Mouse (Mus musculus): ENCODE measurements around the gene Plcxd3.

Gene Plcxd3

GRCm38 (mm10) chr15:4375423-4376220 lies at the start of gene Plcxd3:
Gene Plcxd3 (plus strand): TSS chr15:4375491.
- no peak for DNase-seq

- DNase-seq: no peak
Measured at GRCm38 (mm10) chr15:4331867-4332266, 43.4 kb upstream of the Plcxd3 start.

- DNase-seq: no peak
Measured at GRCm38 (mm10) chr15:4341620-4342019, 33.7 kb upstream of the Plcxd3 start.

DNA sequence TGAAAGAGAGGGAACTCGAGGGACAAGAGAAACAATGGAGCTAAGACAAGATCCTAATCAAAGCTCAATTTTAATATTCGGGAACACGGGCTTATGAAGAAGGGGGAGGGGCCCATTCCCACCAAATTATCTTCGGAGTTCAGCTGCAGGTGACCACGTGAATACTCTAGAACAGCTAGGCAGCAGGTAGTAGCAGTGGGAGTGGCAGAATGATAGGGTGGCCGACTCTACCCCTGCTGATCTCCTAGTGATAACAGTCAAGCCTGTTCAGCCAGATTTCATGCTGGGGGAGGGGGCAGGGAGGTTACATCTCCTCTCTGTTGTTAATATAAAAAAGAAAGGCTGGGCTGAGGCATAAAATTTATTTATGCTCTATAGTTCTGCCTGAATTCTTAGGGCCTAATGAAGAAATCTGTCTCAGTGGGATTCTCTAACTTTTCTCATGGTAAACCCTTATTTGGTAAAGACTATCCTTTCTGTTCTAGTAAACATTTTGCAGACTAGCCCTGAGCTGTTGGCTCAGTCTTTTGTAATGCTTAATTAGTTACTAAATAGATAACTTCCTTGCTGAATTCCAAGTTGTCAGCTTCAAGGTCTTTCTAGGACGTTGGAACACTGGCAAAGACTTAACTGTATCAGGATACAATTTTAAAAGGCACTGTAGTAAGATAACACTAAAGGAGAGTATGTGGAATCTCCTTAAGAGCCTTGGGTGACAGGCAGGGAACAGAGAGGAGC lies 26.3 kb upstream of the Plcxd3 start:
- DNase-seq: no peak

DNA sequence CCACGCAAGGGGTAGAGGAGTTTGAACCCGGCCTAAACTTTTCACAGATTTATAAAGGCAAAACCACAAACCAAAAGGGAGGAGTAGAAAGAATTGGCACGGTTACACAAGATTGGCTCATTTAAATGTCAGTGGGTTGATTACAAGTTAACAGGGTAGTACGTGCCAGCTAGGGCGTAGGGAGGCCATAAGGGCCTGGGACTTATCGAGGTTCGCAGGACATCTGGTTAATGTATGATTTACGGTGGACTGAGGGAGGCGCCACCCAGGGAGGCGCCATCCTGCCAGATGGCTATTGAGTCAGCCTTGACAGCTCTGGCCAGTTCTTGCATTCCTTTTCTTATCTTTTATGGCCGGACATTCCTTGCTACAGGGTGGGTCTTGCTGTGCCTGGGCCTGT lies 18.9 kb upstream of the Plcxd3 start:
- DNase-seq: no peak

GRCm38 (mm10) chr15:4357706-4358105 lies 17.6 kb upstream of the Plcxd3 start:
- no peak for DNase-seq

GRCm38 (mm10) chr15:4367801-4368200 lies 7.5 kb upstream of the Plcxd3 start:
- no peak for DNase-seq

DNA sequence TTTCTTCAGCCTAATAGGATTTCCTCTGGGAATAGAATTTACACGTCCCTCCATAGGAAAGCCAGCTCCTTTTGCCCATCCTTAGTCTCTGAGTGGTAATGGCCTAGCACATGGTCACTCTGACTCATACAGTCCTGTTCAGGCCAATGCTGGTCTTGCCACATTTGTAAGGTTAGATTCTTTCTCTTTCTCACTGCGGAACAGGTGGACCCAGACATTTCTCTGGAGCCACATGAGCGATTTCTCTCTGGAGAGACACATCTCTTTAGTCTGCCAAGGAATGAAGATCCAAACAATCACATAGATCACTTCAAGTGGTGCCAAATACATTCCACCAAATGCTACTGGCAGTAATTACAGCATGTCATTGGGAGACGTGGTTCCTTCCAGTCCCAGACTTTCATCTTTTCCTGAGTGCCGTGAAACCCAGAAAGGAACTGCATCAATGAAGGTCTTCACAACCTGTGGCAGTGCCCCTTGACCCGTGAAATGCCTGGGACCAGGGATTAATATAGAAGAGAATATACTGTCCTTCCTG lies 769 bp upstream of the Plcxd3 start:
- DNase-seq: no peak

DNA sequence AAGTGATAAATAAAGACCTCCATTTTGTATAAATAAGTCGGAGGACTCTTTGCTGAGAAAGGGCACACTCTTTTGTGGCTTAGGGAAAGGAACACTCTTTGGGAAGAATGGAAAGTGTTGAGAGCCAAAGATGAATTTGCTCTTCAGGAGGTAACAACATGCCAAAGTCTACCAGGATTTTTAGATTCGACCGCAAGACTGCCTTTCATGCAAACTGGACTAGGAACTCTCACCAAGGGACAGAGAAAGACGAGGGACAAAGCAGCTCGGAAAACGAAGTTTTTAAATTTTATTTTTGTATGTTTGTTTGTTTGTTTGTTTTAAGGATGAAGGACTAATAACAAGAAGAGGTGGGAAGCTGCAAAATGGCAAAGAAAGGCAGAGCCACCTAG lies 264 bp upstream of the Plcxd3 start:
- DNase-seq: no peak

DNA sequence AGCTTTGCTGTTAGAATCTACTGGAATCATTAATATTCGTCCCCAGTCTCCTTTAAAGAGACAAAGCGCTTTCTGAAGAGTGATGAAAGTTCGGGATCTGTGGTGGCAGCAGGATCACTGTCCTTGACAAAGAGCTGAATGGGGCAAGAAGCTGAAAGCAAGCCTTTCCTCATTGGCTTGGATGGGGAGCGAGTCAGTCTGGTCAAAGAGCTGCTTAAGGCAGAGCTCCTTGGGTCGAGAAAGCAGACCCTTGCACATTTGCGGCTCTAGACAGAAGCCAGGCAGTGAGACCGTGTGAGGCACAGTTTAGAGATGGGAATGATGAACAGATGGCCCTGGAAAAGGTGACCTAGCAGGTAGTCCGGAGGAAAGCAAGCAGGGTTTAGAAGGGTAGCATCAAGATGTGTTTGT lies 935 bp downstream of the Plcxd3 start:
- DNase-seq: no peak

GRCm38 (mm10) chr15:4378766-4379165 lies 3.5 kb downstream of the Plcxd3 start:
- DNase-seq: no peak

DNA sequence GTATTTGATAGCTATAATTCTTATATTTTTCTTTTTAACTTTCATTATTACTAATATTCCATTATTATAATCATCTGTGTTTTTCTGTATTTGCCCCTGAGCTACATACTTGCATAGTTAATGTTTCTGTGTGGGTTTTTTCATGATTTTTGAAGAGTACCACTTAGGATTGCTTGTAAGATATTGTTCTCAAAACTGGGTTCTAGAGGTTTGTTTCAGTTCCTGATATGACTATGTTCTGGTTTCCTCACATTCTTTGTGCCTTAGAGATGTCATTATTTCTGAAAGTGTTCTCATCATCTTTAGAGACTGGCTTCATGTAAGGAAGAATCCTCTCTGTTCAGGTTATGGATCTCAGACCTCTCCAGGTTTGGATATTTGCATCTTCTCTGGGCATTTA lies 12.5 kb downstream of the Plcxd3 start:
- no peak for DNase-seq

DNA sequence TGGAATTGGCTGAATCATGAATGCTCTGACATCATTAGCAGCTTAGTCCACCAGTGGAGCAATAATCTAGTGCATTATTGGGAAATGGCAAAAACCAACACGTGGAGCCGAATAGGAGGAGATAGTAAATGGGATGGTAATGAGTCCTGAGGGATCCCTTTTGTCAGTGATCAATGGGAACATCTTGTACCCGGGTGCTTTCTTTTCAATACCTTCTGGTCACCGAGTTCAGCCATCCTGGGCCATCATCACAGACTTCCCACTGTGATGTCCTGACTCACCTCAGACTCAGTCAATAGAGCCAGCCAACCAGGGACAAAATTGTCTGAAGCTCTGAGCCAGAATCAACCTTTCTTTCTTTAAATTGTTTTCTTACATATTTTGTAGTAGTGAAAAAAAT lies 24.8 kb downstream of the Plcxd3 start:
- no peak for DNase-seq

- no peak for DNase-seq
Measured at GRCm38 (mm10) chr15:4411333-4411732, 36.0 kb downstream of the Plcxd3 start.

- DNase-seq: no peak
Measured at GRCm38 (mm10) chr15:4440081-4440480, 64.8 kb downstream of the Plcxd3 start.

DNA sequence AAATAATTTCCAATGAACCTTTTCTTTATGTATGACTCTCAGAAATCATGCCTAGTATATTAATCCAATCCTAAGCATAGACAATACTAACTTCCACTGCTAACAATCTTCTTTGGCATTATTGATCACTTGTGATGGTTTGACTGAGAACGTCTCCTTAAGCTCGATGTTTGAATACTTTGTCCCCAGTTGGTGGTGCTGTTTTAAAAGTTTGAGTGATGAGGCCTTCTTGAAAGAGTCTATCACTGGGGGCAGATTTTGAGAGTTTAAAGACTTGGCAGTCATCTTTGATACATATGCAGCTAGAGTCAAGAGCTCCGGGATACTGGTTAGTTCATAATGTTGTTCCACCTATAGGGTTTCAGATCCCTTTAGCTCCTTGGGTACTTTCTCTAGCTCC lies 120.9 kb downstream of the Plcxd3 start:
- no peak for DNase-seq

GRCm38 (mm10) chr15:4496984-4497383 lies 121.7 kb downstream of the Plcxd3 start:
- no peak for DNase-seq

DNA sequence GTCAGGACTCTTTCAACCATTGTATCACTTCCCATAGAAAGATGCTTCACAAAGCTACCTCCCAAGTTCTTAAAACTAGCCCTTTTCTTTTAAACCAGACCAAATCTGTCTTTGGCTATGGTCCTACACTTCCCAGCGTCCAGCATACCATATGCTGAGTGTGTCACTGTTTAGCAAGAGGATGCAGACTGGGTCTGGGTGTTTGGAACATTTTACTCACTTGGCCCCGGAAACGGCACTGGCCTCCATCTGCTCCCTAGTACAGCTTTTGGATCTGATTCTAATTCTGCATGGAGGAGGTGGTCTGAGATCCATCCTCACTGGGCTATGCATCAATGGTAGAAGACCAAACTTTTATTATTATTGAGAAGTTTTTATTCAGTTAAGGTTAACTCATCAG lies 122.7 kb downstream of the Plcxd3 start:
- DNase-seq: no peak

- DNase-seq: no peak
Measured at GRCm38 (mm10) chr15:4503366-4503765, 128.1 kb downstream of the Plcxd3 start.

GRCm38 (mm10) chr15:4503826-4504225 lies 128.5 kb downstream of the Plcxd3 start:
- no peak for DNase-seq

DNA sequence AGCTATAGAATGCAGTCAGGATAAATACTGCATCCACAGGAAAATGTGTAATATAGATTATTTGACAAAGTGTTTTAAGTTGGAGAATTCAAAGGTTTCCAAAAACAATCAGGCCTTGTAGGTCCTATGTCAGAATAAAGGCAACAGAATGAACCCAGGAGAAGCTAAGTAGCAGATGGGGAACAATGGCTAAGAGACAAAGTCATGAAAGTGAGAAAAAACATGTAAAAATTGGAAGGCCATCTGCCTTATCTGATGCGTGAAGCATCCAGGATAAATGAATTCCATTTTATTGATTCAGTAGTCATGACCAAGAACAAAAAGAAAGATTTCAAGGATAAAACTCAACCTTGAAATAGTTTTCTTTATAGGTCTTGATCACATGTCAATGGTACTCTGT lies 139.4 kb downstream of the Plcxd3 start:
- DNase-seq: no peak

- DNase-seq: no peak
Measured at GRCm38 (mm10) chr15:4524598-4524997, 149.3 kb downstream of the Plcxd3 start.

GRCm38 (mm10) chr15:4533700-4534099 lies 158.4 kb downstream of the Plcxd3 start:
- no peak for DNase-seq

GRCm38 (mm10) chr15:4559121-4559520 lies 183.8 kb downstream of the Plcxd3 start:
- DNase-seq: no peak
